Mouse (Mus musculus): ENCODE measurements at regions not wholly inside any gene's neighbourhood (a gene's known extent, or its start where the extent isn't known, plus 50 kb on each side); places are given as distances from the start of the nearest gene placed in this dataset.

DNA sequence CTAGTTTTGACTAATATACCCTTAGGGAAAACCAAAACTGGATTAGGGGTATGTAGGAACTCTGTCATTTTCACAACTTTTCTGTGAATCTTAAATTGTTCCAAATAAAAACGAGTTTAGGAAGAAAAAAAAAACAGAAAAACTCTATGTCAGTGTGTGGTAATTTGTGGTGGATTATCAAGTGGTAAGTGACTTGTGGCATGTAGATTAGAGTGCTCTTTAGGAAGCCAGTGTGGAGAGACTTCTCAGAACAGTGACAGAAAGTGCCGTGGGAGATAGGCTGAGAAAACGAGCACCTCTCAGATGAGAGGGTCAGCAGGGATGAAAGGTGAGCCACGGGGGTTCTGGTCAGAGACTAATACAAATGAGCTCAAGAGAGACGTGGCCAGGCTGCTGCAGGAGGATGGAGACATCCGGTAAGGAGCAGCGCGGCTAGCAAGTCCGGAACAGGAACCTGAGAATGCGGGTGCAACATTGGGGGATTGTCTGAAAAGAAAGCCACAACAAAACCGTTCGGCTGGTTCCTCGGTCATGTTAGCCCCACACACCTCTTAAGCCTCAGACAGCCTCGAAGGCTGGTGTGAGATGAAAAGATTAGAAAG, 161.3 kb downstream of the Cysltr2 start:
- no peaks in the 10 kb centered on the region for H3K36me3 ChIP-seq (ENCODE audit: control insufficient read depth, insufficient read depth, low read length)
- ATAC-seq (ENCODE audit: low FRiP score) (no peak), DNase-seq (ENCODE audit: low spot score) (no peak)
- no peaks in the 10 kb centered on the region for H3K4me1 ChIP-seq (replicated peaks; ENCODE audit: control insufficient read depth, insufficient read depth, low read length)
- H3K9me3 ChIP-seq (ENCODE audit: control insufficient read depth, low read length) = no peaks in the 10 kb centered on the region
- no peak overlapping the region for H3K4me2 ChIP-seq (replicated peaks; ENCODE audit: low read depth, low read length)
- H3K9ac ChIP-seq (ENCODE audit: low read depth, low read length) = no peak overlapping the region
- 41% methylated on average over 14 of the region's 14 CpGs for WGBS
- H3K27me3 ChIP-seq (ENCODE audit: control insufficient read depth, insufficient read depth, low read length) = no peaks in the 10 kb centered on the region
- H3K27ac ChIP-seq (ENCODE audit: low read depth, low read length) = no peak overlapping the region
- no peak overlapping the region for H3K4me3 ChIP-seq (ENCODE audit: low read depth, low read length)

DNA sequence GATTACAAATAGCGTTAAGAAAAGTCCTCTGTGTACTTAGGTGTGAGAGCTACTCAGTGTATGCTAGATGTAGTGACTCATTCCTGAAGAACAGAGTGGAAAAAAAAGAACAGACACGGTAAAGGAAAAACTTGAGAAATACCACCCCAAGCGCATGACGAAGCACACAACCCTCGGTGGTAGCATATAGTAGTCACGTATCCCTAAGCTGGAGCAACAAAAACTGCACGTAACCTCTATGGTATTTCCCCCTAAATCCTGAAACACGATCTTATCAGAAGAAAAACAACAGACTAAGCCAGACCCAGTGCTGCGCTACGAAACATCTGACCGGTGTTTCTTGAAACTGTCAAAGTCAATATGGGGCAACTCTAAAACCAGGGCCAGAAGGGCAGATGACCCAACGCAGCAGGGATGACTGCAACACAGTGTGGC, 162.0 kb downstream of the Cysltr2 start:
- Histone ChIP-seq H3K27ac (ENCODE audit: low read depth, low read length) (no peak overlapping the region), H3K9me3 (ENCODE audit: control insufficient read depth, low read length) (no peaks in the 10 kb centered on the region), H3K4me3 (ENCODE audit: low read depth, low read length) (no peak overlapping the region), H3K27me3 (ENCODE audit: control insufficient read depth, insufficient read depth, low read length) (no peaks in the 10 kb centered on the region), H3K9ac (ENCODE audit: low read depth, low read length) (no peak overlapping the region), H3K4me1 (replicated peaks; ENCODE audit: control insufficient read depth, insufficient read depth, low read length) (no peaks in the 10 kb centered on the region), H3K4me2 (replicated peaks; ENCODE audit: low read depth, low read length) (no peak overlapping the region), H3K36me3 (ENCODE audit: control insufficient read depth, insufficient read depth, low read length) (no peaks in the 10 kb centered on the region)
- DNase-seq (ENCODE audit: low spot score) (no peak), ATAC-seq (ENCODE audit: low FRiP score) (no peak)
- 66% methylated on average over 12 of the region's 12 CpGs for WGBS

DNA sequence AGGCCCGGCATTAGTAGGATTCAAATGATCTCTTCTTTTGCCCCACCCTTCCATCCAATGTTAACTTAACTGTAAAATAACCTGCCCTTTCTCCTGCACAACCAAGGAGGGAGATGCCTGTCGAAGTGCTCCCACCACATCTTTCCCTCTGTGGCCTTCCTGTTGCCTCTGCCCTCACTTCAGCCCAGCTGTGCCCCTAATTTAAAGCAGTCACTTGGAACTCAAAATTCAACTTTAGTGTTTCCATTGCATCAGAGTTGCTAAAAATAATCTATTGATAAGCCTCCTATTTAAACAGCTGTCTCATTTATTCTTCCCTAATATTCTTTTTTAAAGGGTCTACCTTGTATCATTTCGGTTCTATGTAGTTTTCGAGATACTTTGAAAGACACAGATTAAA, 163.1 kb downstream of the Cysltr2 start:
- no peak for ATAC-seq (ENCODE audit: low FRiP score)
- H3K27me3 ChIP-seq (ENCODE audit: control insufficient read depth, insufficient read depth, low read length) = no peaks in the 10 kb centered on the region
- no peaks in the 10 kb centered on the region for H3K9me3 ChIP-seq (ENCODE audit: control insufficient read depth, low read length)
- no peak overlapping the region for H3K27ac ChIP-seq (ENCODE audit: low read depth, low read length)
- H3K4me2 ChIP-seq (replicated peaks; ENCODE audit: low read depth, low read length) = no peak overlapping the region
- no peak overlapping the region for H3K9ac ChIP-seq (ENCODE audit: low read depth, low read length)
- H3K4me1 ChIP-seq (replicated peaks; ENCODE audit: control insufficient read depth, insufficient read depth, low read length) = no peaks in the 10 kb centered on the region
- 88% methylated on average over 4 of the region's 4 CpGs for WGBS
- no peak for DNase-seq (ENCODE audit: low spot score)
- no peak overlapping the region for H3K4me3 ChIP-seq (ENCODE audit: low read depth, low read length)
- H3K36me3 ChIP-seq (ENCODE audit: control insufficient read depth, insufficient read depth, low read length) = no peaks in the 10 kb centered on the region

DNA sequence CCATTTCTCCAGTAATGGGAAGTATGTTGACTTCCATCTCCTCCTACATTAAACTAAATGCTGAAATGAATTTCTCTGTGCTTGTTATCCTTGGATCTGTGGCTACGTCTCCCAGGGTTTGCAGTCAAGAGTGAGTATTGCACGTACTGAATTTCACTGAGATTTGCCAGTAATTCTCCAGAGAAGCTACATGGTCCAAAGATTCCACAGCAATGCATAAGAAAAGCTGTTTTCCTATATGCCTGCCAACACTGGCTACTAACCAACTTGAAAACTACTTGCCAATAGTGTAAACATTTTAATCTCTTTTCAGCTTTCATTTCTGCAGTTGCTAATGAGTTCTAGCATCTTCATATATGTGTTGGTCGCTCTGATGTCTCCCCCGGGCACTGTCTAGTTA, 164.4 kb downstream of the Cysltr2 start:
- Histone ChIP-seq H3K4me1 (replicated peaks; ENCODE audit: control insufficient read depth, insufficient read depth, low read length) (no peaks in the 10 kb centered on the region), H3K4me2 (replicated peaks; ENCODE audit: low read depth, low read length) (no peak overlapping the region), H3K27ac (ENCODE audit: low read depth, low read length) (no peak overlapping the region), H3K36me3 (ENCODE audit: control insufficient read depth, insufficient read depth, low read length) (no peaks in the 10 kb centered on the region), H3K27me3 (ENCODE audit: control insufficient read depth, insufficient read depth, low read length) (no peaks in the 10 kb centered on the region), H3K9me3 (ENCODE audit: control insufficient read depth, low read length) (no peaks in the 10 kb centered on the region), H3K9ac (ENCODE audit: low read depth, low read length) (no peak overlapping the region), H3K4me3 (ENCODE audit: low read depth, low read length) (no peak overlapping the region)
- DNase-seq (ENCODE audit: low spot score) (no peak), ATAC-seq (ENCODE audit: low FRiP score) (no peak)
- WGBS = 90% methylated on average over 4 of the region's 4 CpGs

DNA sequence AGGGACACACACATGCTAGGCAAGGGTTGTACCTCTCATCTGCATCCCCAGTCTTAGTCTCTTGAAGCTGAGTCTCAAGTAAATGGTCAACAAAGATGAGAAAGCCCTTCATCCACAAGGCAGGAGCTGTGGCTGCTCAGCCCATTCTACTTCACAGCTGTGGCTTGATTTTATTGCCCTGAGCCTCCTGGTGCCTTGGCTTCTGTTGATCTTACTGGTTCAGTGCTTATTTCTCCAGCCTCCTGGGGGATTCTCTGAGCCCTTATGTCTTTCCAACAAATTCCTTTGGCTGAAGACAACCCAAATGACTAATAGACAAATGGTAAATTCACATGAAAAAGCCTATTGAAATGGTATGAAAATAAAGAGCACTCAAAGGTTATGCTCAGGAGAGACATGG, 167.3 kb upstream of the Fndc3a start:
- no peaks in the 10 kb centered on the region for H3K4me1 ChIP-seq (replicated peaks; ENCODE audit: control insufficient read depth, insufficient read depth, low read length)
- H3K27ac ChIP-seq (ENCODE audit: low read depth, low read length) = no peak overlapping the region
- ATAC-seq (ENCODE audit: low FRiP score) (no peak), DNase-seq (ENCODE audit: low spot score) (no peak)
- H3K27me3 ChIP-seq (ENCODE audit: control insufficient read depth, insufficient read depth, low read length) = no peaks in the 10 kb centered on the region
- H3K4me3 ChIP-seq (ENCODE audit: low read depth, low read length) = no peak overlapping the region
- H3K4me2 ChIP-seq (replicated peaks; ENCODE audit: low read depth, low read length) = no peak overlapping the region
- H3K9me3 ChIP-seq (ENCODE audit: control insufficient read depth, low read length) = no peaks in the 10 kb centered on the region
- no peaks in the 10 kb centered on the region for H3K36me3 ChIP-seq (ENCODE audit: control insufficient read depth, insufficient read depth, low read length)
- H3K9ac ChIP-seq (ENCODE audit: low read depth, low read length) = no peak overlapping the region

DNA sequence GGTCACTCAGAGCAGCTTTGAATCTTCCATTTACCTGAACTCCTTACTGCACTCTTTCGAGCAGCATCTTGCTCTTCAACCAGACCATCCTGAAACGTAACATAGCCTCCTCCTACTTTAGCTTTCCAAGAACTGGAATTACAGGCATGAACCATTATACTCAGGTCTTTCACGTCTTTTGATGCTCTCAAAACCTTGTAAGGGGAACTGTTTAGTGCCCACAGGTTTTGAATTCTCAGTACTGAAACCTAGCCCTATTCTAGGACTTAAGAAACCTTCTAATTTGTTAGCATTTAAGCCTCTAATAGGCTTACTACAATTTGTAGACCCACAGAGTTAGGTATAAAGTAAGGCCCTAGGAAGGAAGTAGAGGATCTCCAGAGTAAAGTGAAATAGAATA, 163.7 kb upstream of the Fndc3a start:
- H3K4me3 ChIP-seq (ENCODE audit: low read depth, low read length) = no peak overlapping the region
- ATAC-seq (ENCODE audit: low FRiP score) (no peak), DNase-seq (ENCODE audit: low spot score) (no peak)
- no peak overlapping the region for H3K27ac ChIP-seq (ENCODE audit: low read depth, low read length)
- no peaks in the 10 kb centered on the region for H3K27me3 ChIP-seq (ENCODE audit: control insufficient read depth, insufficient read depth, low read length)
- no peak overlapping the region for H3K4me2 ChIP-seq (replicated peaks; ENCODE audit: low read depth, low read length)
- no peaks in the 10 kb centered on the region for H3K36me3 ChIP-seq (ENCODE audit: control insufficient read depth, insufficient read depth, low read length)
- no peak overlapping the region for H3K9ac ChIP-seq (ENCODE audit: low read depth, low read length)
- no peaks in the 10 kb centered on the region for H3K9me3 ChIP-seq (ENCODE audit: control insufficient read depth, low read length)
- H3K4me1 ChIP-seq (replicated peaks; ENCODE audit: control insufficient read depth, insufficient read depth, low read length) = no peaks in the 10 kb centered on the region
- 78% methylated on average over 3 of the region's 3 CpGs for WGBS

DNA sequence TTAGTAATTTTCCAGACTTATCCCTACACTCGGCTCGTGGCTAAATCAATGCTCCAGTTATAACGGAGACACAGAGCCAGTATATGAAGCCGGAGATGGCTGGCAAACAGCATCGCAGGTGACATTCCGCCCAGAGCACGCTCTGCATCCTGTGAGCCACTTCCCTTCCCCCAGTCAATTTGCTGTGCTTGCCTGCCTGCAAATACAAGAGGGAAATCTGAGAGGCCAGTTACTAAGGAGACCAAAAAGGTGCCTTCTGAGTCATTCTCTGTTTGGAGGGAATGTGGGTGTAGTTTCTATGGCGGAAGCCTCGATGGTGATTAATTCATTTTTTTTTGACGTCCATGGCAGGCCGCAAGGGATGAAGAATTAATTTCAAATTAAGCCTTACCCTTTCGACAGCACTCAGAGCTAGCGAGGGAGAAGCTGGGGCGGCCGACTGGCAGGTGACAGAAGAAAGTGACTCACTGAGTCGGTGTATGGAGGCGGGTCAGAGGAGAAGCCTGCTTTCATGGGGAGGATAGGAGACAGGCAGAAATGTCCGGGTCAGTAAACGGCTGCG, 159.5 kb upstream of the Fndc3a start:
- Histone ChIP-seq H3K4me2 (replicated peaks; ENCODE audit: low read depth, low read length) (no peak overlapping the region; the same call in 1 of the 2 replicates), H3K4me1 (replicated peaks; ENCODE audit: control insufficient read depth, insufficient read depth, low read length) (no peaks in the 10 kb centered on the region), H3K4me3 (ENCODE audit: low read depth, low read length) (no peak overlapping the region), H3K9ac (ENCODE audit: low read depth, low read length) (no peak overlapping the region), H3K36me3 (ENCODE audit: control insufficient read depth, insufficient read depth, low read length) (no peaks in the 10 kb centered on the region), H3K9me3 (ENCODE audit: control insufficient read depth, low read length) (no peaks in the 10 kb centered on the region), H3K27me3 (ENCODE audit: control insufficient read depth, insufficient read depth, low read length) (no peaks in the 10 kb centered on the region), H3K27ac (ENCODE audit: low read depth, low read length) (no peak overlapping the region)
- WGBS = 51% methylated on average over 20 of the region's 20 CpGs
- DNase-seq (ENCODE audit: low spot score) (peak; percentile 27), ATAC-seq (ENCODE audit: low FRiP score) (peak; percentile 64)

DNA sequence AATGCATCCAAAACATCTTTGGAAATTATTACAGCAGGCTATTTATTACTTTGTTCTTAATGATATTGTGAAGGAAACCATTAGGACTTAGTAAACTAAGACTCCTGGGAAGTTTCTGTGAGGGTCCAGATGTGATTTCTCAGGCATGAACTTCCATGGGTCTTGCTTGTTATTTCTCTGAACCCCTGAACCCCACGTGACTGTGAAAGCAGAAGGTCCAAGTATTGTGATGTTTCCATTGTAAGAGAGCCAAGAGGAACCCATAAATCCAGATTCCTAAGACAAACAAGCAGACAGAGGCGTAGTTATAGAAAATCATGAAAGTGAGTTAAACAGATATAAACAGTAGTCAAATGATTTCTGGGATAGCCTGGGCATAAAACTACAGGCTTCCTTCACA, 157.1 kb upstream of the Fndc3a start:
- Histone ChIP-seq H3K36me3 (ENCODE audit: control insufficient read depth, insufficient read depth, low read length) (no peaks in the 10 kb centered on the region), H3K4me2 (replicated peaks; ENCODE audit: low read depth, low read length) (no peak overlapping the region), H3K9ac (ENCODE audit: low read depth, low read length) (no peak overlapping the region), H3K27me3 (ENCODE audit: control insufficient read depth, insufficient read depth, low read length) (no peaks in the 10 kb centered on the region), H3K9me3 (ENCODE audit: control insufficient read depth, low read length) (no peaks in the 10 kb centered on the region), H3K27ac (ENCODE audit: low read depth, low read length) (no peak overlapping the region), H3K4me1 (replicated peaks; ENCODE audit: control insufficient read depth, insufficient read depth, low read length) (no peaks in the 10 kb centered on the region), H3K4me3 (ENCODE audit: low read depth, low read length) (no peak overlapping the region)
- DNase-seq (ENCODE audit: low spot score) (no peak), ATAC-seq (ENCODE audit: low FRiP score) (no peak)
- 83% methylated on average over 2 of the region's 2 CpGs for WGBS

DNA sequence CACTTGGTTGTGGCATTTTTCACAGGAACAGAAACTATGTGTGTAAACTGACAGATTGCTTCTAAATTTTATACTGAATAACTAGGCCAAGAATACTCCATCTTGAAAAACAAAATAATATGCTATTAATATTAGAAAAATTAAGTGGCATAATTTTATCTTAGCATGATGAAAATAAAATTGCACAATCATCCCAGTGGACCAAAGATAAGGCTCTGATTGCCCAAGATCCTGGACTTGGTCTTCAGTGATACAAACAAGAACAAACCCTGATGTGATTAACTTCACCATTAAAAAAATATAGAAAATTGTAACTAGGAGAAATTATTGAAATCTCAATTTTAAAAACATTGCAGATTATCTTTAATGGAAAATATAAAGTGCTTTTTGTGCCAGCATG, 155.7 kb upstream of the Fndc3a start:
- H3K9me3 ChIP-seq (ENCODE audit: control insufficient read depth, low read length) = no peaks in the 10 kb centered on the region
- H3K4me1 ChIP-seq (replicated peaks; ENCODE audit: control insufficient read depth, insufficient read depth, low read length) = no peaks in the 10 kb centered on the region
- no peak overlapping the region for H3K4me3 ChIP-seq (ENCODE audit: low read depth, low read length)
- H3K27ac ChIP-seq (ENCODE audit: low read depth, low read length) = no peak overlapping the region
- no peak for ATAC-seq (ENCODE audit: low FRiP score)
- no peaks in the 10 kb centered on the region for H3K36me3 ChIP-seq (ENCODE audit: control insufficient read depth, insufficient read depth, low read length)
- H3K9ac ChIP-seq (ENCODE audit: low read depth, low read length) = no peak overlapping the region
- no peaks in the 10 kb centered on the region for H3K27me3 ChIP-seq (ENCODE audit: control insufficient read depth, insufficient read depth, low read length)
- DNase-seq (ENCODE audit: low spot score) = no peak
- H3K4me2 ChIP-seq (replicated peaks; ENCODE audit: low read depth, low read length) = no peak overlapping the region
